9 mouse cellular contexts compared by ENCODE assay signal in the genomic region with DNA sequence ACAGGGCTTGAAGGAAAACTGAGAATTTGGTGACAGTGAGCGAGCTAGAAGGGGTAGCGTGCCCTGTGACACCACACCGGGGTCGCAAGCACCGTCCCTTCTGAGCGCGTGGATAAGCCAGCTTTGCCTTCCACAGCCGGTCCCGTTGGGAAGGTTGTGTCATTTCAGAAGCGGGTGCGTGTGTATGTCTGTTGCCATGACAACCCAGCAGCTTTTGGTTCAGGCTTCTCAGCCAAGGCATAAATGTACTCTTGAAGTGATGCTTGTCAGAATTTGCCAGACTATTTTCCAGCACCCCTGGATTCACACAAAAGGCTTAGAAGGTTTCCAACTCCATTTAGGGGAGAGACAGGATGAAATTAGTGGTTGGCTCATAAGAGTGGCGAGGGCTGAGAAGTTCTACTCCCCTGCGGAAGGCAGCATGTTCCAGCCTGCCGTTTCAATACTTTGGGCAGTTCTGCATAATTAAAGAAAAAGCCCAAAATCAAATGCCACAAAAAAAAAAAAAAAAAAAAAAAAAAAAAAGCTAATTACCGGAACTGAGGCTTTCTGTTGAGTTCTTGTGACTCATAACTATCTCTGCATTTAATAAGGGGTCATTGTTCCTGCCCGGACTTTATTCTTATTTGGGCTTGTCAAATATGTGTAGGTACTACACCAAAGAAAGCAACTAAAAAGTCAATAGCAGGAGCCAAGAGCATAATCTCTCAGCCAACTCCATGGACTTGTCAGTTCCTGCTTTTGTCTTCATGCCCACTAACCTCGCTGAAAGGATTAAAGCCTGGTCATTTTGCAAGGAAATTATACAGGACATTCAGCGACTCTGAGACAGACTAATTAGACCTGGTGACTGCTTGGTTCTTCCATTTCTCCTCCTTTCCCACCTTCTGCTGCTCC.
A peak's percentile ranks its signal among the peaks of the same experiment; 100 is the strongest.
DNase-seq lines count a peak whose midpoint lies in the region; ATAC-seq lines count a peak whose summit lies in the region.
"Had no signal": no experiment of that assay in that cellular context is flagged by ENCODE, and none has a peak within 500 bp of the region (broad histone marks: within the 10 kb centered on the region; RNA-seq: fewer than 3 reads in every experiment).

No protein-coding gene starts in this region.

- no peak overlapping the region; the same call in 1 of the 2 replicates for H3K4me2 ChIP-seq in embryonic facial prominence, embryonic 14.5 days (ENCODE audit: low read depth, low read length)

- WGBS in embryonic facial prominence, embryonic 14.5 days: 54% methylated on average over 18 of the region's 18 CpGs
- 61% methylated on average over 18 of the region's 18 CpGs for WGBS in hindbrain, embryonic 10.5 days

- H3K36me3 ChIP-seq in embryonic facial prominence, embryonic 14.5 days (ENCODE audit: control insufficient read depth, insufficient read depth, low read length): no peaks in the 10 kb centered on the region
- H3K36me3 ChIP-seq in hindbrain, embryonic 10.5 days: no peaks in the 10 kb centered on the region

- H3K4me1 ChIP-seq in embryonic facial prominence, embryonic 14.5 days (ENCODE audit: control insufficient read depth, insufficient read depth, low read length): 0 out of 2 replicates have a peak, but pooled peaks cover 7% of the 10 kb centered on the region
- peaks cover 20% of the 10 kb centered on the region for H3K4me1 ChIP-seq in hindbrain, embryonic 10.5 days (replicated peaks)

- H3K4me3 ChIP-seq in embryonic facial prominence, embryonic 14.5 days (ENCODE audit: low read depth, low read length): no peak overlapping the region
- no peak overlapping the region for H3K4me3 ChIP-seq in hindbrain, embryonic 10.5 days
- H3K4me3 ChIP-seq: megakaryocyte, embryonic 14.5 days had no signal

- H3K27me3 ChIP-seq in embryonic facial prominence, embryonic 14.5 days (replicated peaks; ENCODE audit: control insufficient read depth, insufficient read depth, low read length): no peaks in the 10 kb centered on the region
- H3K27me3 ChIP-seq in hindbrain, embryonic 10.5 days (ENCODE audit: insufficient read depth, poor library complexity, severe bottlenecking): no peaks in the 10 kb centered on the region
- H3K27me3 ChIP-seq: megakaryocyte, embryonic 14.5 days had no signal

- H3K27ac ChIP-seq in embryonic facial prominence, embryonic 14.5 days (replicated peaks; ENCODE audit: low read depth, low read length): no peak overlapping the region
- H3K27ac ChIP-seq in hindbrain, embryonic 10.5 days: 0 out of 2 replicates have a peak overlapping the region, but pooled peaks have one; percentile 40

- H3K9me3 ChIP-seq in embryonic facial prominence, embryonic 14.5 days (ENCODE audit: control insufficient read depth, low read length): no peaks in the 10 kb centered on the region
- H3K9me3 ChIP-seq in hindbrain, embryonic 10.5 days: no peaks in the 10 kb centered on the region
- H3K9me3 ChIP-seq: megakaryocyte, embryonic 14.5 days had no signal

- H3K9ac ChIP-seq in embryonic facial prominence, embryonic 14.5 days (ENCODE audit: low read depth, low read length): no peak overlapping the region

- intact Hi-C loops in left cerebral cortex, postnatal 36 days (cut with DNase I): loop anchor here (5.0 kb wide), 1 partner anchor 91 kb away; no protein-coding TSS in a partner anchor

- DNase-seq in cerebellum, postnatal 10 days: peak; percentile 63 to 69
- DNase-seq in cerebellum, adult 11-12 months: no peak
- peak; percentile 87 for DNase-seq in embryonic facial prominence, embryonic 14.5 days (ENCODE audit: low spot score)
- peak; percentile 50 for DNase-seq in hindbrain, embryonic 10.5 days (ENCODE audit: low spot score)
- DNase-seq in left cerebral cortex, postnatal 36 days (ENCODE audit: low spot score in 2 of 2): peak; percentile 59 to 65
- peak; percentile 74 for DNase-seq in retina, postnatal 1 day
- DNase-seq in adrenal gland, postnatal 25 days: no peak

- peak; percentile 66; the same call in 1 of the 2 replicates for ATAC-seq in embryonic facial prominence, embryonic 14.5 days (ENCODE audit: low read depth)
- ATAC-seq in megakaryocyte, adult 5-6 weeks (ENCODE audit: poor library complexity, severe bottlenecking): no peak

Comparison
In these comparisons a context has a peak if more than half of its experiments do, and no peak if none do; other contexts are left out.
1. DNase-seq: peak in cerebellum, postnatal 10 days (2 of 2), embryonic facial prominence, embryonic 14.5 days (single experiment), hindbrain, embryonic 10.5 days (single experiment), left cerebral cortex, postnatal 36 days (2 of 2) and retina, postnatal 1 day (single experiment); none in cerebellum, adult 11-12 months (single experiment) and adrenal gland, postnatal 25 days (single experiment).